Mouse (Mus musculus) heart, adult 18-20 months (tissue): ENCODE results near the gene Nle1. TPM values are rescaled to one million over a fixed set of nuclear protein-coding genes. Genes with fewer than 3 reads are reported as not detected.

Source experiments
- DNase-seq, 2 experiments: peaks; one replicate each; pipeline ENCODE4 v3.0.0; 2021 to 2022; ENCODE audit warnings: mixed read lengths in 1 of 2
- total RNA-seq, 2 experiments: library from RNA; stranded (reverse); gene quantifications; 2 replicates each; pipeline ENCODE4 v1.2.3; 2021

The Nle1 gene
- total RNA-seq, 2 experiments from 2014 or later: 11.7 to 12.4 TPM

GRCm38 (mm10) chr11:82914711-82915352 lies 6.6 kb upstream of the Nle1 start:
- DNase-seq: peak; percentile 78 to 90

- DNase-seq: peak; percentile 81 to 88
Observed at GRCm38 (mm10) chr11:82910679-82911389, 2.6 kb upstream of the Nle1 start.

GRCm38 (mm10) chr11:82910250-82910649 lies 2.0 kb upstream of the Nle1 start, which contains the start of gene Unc45b:
TSS of gene Unc45b (plus strand) at chr11:82910550.
- DNase-seq: no peak

- no peak for DNase-seq
Observed at GRCm38 (mm10) chr11:82908608-82908989, 388 bp upstream of the Nle1 start.

GRCm38 (mm10) chr11:82905816-82906215 lies 2.4 kb downstream of the Nle1 start:
- DNase-seq: no peak

- no peak for DNase-seq
Observed at GRCm38 (mm10) chr11:82904952-82905351, 3.3 kb downstream of the Nle1 start.

- no peak for DNase-seq
Observed at GRCm38 (mm10) chr11:82901606-82902310, 6.5 kb downstream of the Nle1 start.

GRCm38 (mm10) chr11:82899720-82900119 lies 8.5 kb downstream of the Nle1 start:
- DNase-seq: no peak

GRCm38 (mm10) chr11:82897478-82897877 lies 10.7 kb downstream of the Nle1 start:
- no peak for DNase-seq

- DNase-seq: no peak
Observed at GRCm38 (mm10) chr11:82891936-82892335, 16.3 kb downstream of the Nle1 start, which contains the start of gene Fndc8. TSS of gene Fndc8 (plus strand) at chr11:82892124.

- peak; percentile 95 to 97 for DNase-seq
Observed at GRCm38 (mm10) chr11:82890342-82890762, 17.9 kb downstream of the Nle1 start, which contains the start of gene Rad51d. TSS of gene Rad51d (minus strand) at chr11:82890614.

- DNase-seq: peak in 1 of 2 experiments; percentile 13
Observed at GRCm38 (mm10) chr11:82889524-82890341, 18.5 kb downstream of the Nle1 start.

- DNase-seq: peak in 1 of 2 experiments; percentile 15
Observed at GRCm38 (mm10) chr11:82888491-82888946, 19.7 kb downstream of the Nle1 start.

GRCm38 (mm10) chr11:82886559-82886958 lies 21.7 kb downstream of the Nle1 start:
- DNase-seq: no peak

GRCm38 (mm10) chr11:82883180-82883579 lies 25.0 kb downstream of the Nle1 start:
- DNase-seq: no peak

GRCm38 (mm10) chr11:82877726-82878344 lies 30.4 kb downstream of the Nle1 start:
- no peak for DNase-seq

- DNase-seq: no peak
Observed at GRCm38 (mm10) chr11:82875631-82876030, 32.6 kb downstream of the Nle1 start.

- DNase-seq: no peak
Observed at GRCm38 (mm10) chr11:82874924-82875323, 33.3 kb downstream of the Nle1 start.

- peak; percentile 93 to 96 for DNase-seq
Observed at GRCm38 (mm10) chr11:82871031-82871446, 37.2 kb downstream of the Nle1 start, which contains the start of gene Rffl. TSS of gene Rffl (minus strand) at chr11:82871210.

- peak; percentile 70 to 77 for DNase-seq
Observed at GRCm38 (mm10) chr11:82870173-82871030, 37.8 kb downstream of the Nle1 start.
